Mouse (Mus musculus): ENCODE data around the gene Spryd3.

DNA sequence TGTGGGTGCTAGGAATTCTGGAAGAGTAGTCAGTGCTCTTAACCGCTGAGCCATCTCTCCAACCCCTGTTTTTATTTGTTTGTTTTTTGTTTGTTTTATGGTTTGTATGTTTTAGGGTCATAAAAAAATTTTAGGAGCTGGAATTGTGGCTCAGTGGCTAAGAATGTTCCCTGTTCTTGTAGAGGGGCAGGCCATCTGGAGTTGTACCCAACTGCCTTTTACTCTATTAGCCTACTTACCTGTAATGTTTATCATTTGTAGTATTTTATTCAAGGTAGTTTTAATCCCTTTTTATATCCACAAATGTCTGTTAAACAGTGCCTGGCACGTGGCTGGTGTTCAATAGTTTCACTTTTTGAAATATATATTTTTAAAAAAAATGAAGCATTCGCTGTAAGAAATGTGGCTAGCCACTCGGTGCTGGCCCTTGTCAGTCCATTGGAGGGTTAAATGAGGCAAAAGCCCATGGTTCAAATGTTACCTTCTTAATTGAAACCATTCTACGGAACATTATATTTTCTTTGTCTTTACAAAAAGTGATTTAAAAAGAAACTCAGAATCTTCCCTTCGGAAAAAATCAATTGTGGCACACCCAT is 63.0 kb downstream of the Spryd3 start:
- TF ChIP-seq CTCF (IDR thresholded peaks at IDR 0.05; ENCODE audit: borderline replicate concordance, insufficient read depth, low read length) (no peak), POLR2A (IDR thresholded peaks at IDR 0.05; ENCODE audit: low read depth, low read length) (0 out of 2 replicates have a peak, but pooled peaks have one; percentile 14)

Measured in embryonic fibroblast, embryonic 13.5 days (primary cell).